Mouse (Mus musculus) lung, embryonic 15.5 days (tissue): ENCODE data around the gene Dock10. TPM values are rescaled to one million over a fixed set of nuclear protein-coding genes. Genes with fewer than 3 reads are reported as not detected.
"Not testable (repeated sequence)": the region's sequence is repeated elsewhere in the genome, so short reads cannot be mapped to it uniquely, and the experiment has no call there.

Source experiments
- ATAC-seq: fragments of 200-750 bp; cut with Nextera tagmentation; 2 replicates; pipeline ENCODE4 v1.8.0; 2017; ENCODE audit warnings: moderate number of reproducible peaks, borderline replicate concordance; ENCODE audit not compliant: low FRiP score, low TSS enrichment; ENCODE audit errors: extremely low read depth
- H3K27ac ChIP-seq: fragments of 300-500 bp; sonication (generic); 2 replicates; pipeline ENCODE4 v1.5.1; 2015; ENCODE audit warnings: moderate library complexity, mild to moderate bottlenecking, inconsistent platforms
- H3K27me3 ChIP-seq: fragments of 300-500 bp; sonication (generic); 2 replicates; pipeline ENCODE4 v1.6.1; 2015; ENCODE audit warnings: inconsistent platforms
- H3K36me3 ChIP-seq: fragments of 300-500 bp; sonication (generic); 2 replicates; pipeline ENCODE4 v1.6.1; 2015; ENCODE audit warnings: inconsistent platforms
- H3K4me1 ChIP-seq: fragments of 300-500 bp; sonication (generic); 2 replicates; pipeline ENCODE4 v1.6.1; 2015; ENCODE audit warnings: inconsistent platforms
- H3K4me2 ChIP-seq: fragments of 300-500 bp; sonication (generic); 2 replicates; pipeline ENCODE4 v1.6.1; 2015; ENCODE audit warnings: inconsistent platforms, mild to moderate bottlenecking, moderate library complexity
- H3K4me3 ChIP-seq: fragments of 300-500 bp; sonication (generic); 2 replicates; pipeline ENCODE4 v1.5.1; 2015; ENCODE audit warnings: mild to moderate bottlenecking, inconsistent platforms
- H3K9ac ChIP-seq: fragments of 300-500 bp; sonication (generic); 2 replicates; pipeline ENCODE4 v1.6.1; 2015; ENCODE audit warnings: inconsistent platforms
- H3K9me3 ChIP-seq: fragments of 300-500 bp; sonication (generic); 2 replicates; pipeline ENCODE4 v1.6.1; 2016; ENCODE audit warnings: inconsistent platforms
- WGBS: fragments of 180-500 bp; shearing (Covaris S2); methylation state at CpG from one replicate; pipeline ENCODE4 v1.1.7; 2015; 5-methylcytosine and 5-hydroxymethylcytosine counted together
- polyA plus RNA-seq: library from polyadenylated mRNA; unstranded; fragments of >200 nt; fragmentation: Nextera tagmentation; extraction: Ambion mirVana; gene quantifications from 2 replicates; pipeline ENCODE4 v1.2.1, GENCODE M21; 2015

Gene Dock10
- polyA plus RNA-seq, 1 experiment from 2014 or later: 5.4 TPM

GRCm38 (mm10) chr1:80755296-80756059 lies 2.8 kb downstream of the Dock10 start:
- no peak for ATAC-seq
- 76% methylated on average over 7 of the region's 7 CpGs for WGBS

GRCm38 (mm10) chr1:80749122-80749521 lies 9.2 kb downstream of the Dock10 start:
- H3K27ac ChIP-seq, H3K27me3 ChIP-seq, H3K4me2 ChIP-seq, H3K9ac ChIP-seq, H3K36me3 ChIP-seq, H3K9me3 ChIP-seq, H3K4me1 ChIP-seq, H3K4me3 ChIP-seq, ATAC-seq: not testable (repeated sequence)
- WGBS: 88% methylated on average over 2 of the region's 2 CpGs

More at GRCm38 (mm10) chr1:80755296-80756059, 2.8 kb downstream of the Dock10 start:
- Histone ChIP-seq H3K27me3 (peaks cover 38% of the 10 kb centered on the region), H3K4me1 (peaks cover 15% of the 10 kb centered on the region), H3K27ac (no peak overlapping the region), H3K9ac (no peak overlapping the region), H3K4me3 (no peak overlapping the region), H3K4me2 (no peak overlapping the region), H3K36me3 (no peaks in the 10 kb centered on the region), H3K9me3 (no peaks in the 10 kb centered on the region)

- H3K27me3 ChIP-seq: no peaks in the 10 kb centered on the region
- no peak overlapping the region for H3K4me3 ChIP-seq
- no peaks in the 10 kb centered on the region for H3K36me3 ChIP-seq
- no peak overlapping the region for H3K9ac ChIP-seq
- H3K4me2 ChIP-seq: no peak overlapping the region
- 46% methylated on average over 2 of the region's 2 CpGs for WGBS
- no peaks in the 10 kb centered on the region for H3K4me1 ChIP-seq
- no peak for ATAC-seq
- no peaks in the 10 kb centered on the region for H3K9me3 ChIP-seq
- no peak overlapping the region for H3K27ac ChIP-seq
These were observed 11.4 kb downstream of the Dock10 start for GRCm38 (mm10) chr1:80746691-80747463.

DNA sequence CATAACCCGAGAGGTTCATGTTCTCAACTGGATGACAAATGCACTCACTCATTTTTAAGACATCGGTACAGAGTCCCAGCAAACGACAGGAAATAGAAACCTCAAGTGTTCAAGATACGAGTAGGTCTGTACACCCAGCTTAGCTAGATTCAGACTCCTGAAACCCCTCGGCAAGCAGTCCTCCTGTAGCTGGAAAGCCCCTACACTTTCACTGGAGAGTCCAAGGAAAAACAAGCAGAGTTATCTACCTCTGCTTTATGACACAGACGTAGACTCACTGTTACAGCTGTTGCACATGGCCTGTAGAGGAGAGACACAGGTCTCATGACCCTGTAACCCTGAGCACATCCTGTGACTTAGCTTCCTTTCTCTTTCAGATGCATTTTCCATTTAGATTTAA lies 12.1 kb downstream of the Dock10 start:
- Histone ChIP-seq H3K36me3 (no peaks in the 10 kb centered on the region), H3K27ac (no peak overlapping the region), H3K27me3 (no peaks in the 10 kb centered on the region), H3K4me2 (no peak overlapping the region), H3K4me3 (no peak overlapping the region), H3K9ac (no peak overlapping the region), H3K4me1 (no peaks in the 10 kb centered on the region), H3K9me3 (no peaks in the 10 kb centered on the region)
- 66% methylated on average over 6 of the region's 6 CpGs for WGBS
- no peak for ATAC-seq

- Histone ChIP-seq H3K9me3 (no peaks in the 10 kb centered on the region), H3K4me1 (no peaks in the 10 kb centered on the region), H3K27me3 (no peaks in the 10 kb centered on the region), H3K4me3 (no peak overlapping the region), H3K36me3 (no peaks in the 10 kb centered on the region), H3K27ac (no peak overlapping the region), H3K4me2 (no peak overlapping the region), H3K9ac (no peak overlapping the region)
- no peak for ATAC-seq
- 41% methylated on average over 1 of the region's 1 CpGs for WGBS
These were observed 18.9 kb downstream of the Dock10 start for GRCm38 (mm10) chr1:80739472-80739871.

- H3K9ac ChIP-seq: no peak overlapping the region
- no peaks in the 10 kb centered on the region for H3K9me3 ChIP-seq
- no peaks in the 10 kb centered on the region for H3K4me1 ChIP-seq
- H3K27me3 ChIP-seq: no peaks in the 10 kb centered on the region
- H3K27ac ChIP-seq: no peak overlapping the region
- ATAC-seq: no peak
- WGBS: 63% methylated on average over 5 of the region's 5 CpGs
- no peak overlapping the region for H3K4me3 ChIP-seq
- no peaks in the 10 kb centered on the region for H3K36me3 ChIP-seq
- no peak overlapping the region for H3K4me2 ChIP-seq
These were observed 20.4 kb downstream of the Dock10 start for GRCm38 (mm10) chr1:80737812-80738391.

- Histone ChIP-seq H3K4me1 (no peaks in the 10 kb centered on the region), H3K4me3 (no peak overlapping the region), H3K9me3 (no peaks in the 10 kb centered on the region), H3K4me2 (no peak overlapping the region), H3K27ac (no peak overlapping the region), H3K36me3 (no peaks in the 10 kb centered on the region), H3K9ac (no peak overlapping the region), H3K27me3 (no peaks in the 10 kb centered on the region)
- 84% methylated on average over 5 of the region's 5 CpGs for WGBS
- ATAC-seq: no peak
These were observed 27.7 kb downstream of the Dock10 start for GRCm38 (mm10) chr1:80730582-80730981.

GRCm38 (mm10) chr1:80730174-80730573 lies 28.2 kb downstream of the Dock10 start:
- Histone ChIP-seq H3K4me2 (no peak overlapping the region), H3K9me3 (no peaks in the 10 kb centered on the region), H3K36me3 (no peaks in the 10 kb centered on the region), H3K27me3 (no peaks in the 10 kb centered on the region), H3K9ac (no peak overlapping the region), H3K4me3 (no peak overlapping the region), H3K27ac (no peak overlapping the region), H3K4me1 (no peaks in the 10 kb centered on the region)
- ATAC-seq: no peak
- 86% methylated on average over 4 of the region's 4 CpGs for WGBS

DNA sequence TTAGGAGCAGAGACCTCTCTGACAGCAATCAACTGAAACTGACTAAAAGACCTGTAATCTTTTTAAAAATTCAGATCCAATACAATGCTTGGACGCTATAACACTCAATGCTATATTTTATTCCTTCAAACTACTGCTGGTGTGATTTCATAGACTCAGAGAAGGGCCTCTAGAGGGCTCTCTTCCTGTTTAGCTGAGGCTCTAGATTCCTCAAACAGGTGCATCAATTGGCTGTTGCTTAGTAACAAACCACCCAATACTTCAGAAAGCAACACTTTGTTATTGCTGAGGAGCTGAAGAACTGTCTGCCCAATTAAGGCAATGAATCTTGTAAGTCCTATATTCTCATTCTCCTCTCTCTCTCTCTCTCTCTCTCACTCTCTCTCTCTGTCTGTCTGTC lies 30.1 kb downstream of the Dock10 start:
- H3K27ac ChIP-seq: no peak overlapping the region
- no peak overlapping the region for H3K4me3 ChIP-seq
- no peaks in the 10 kb centered on the region for H3K9me3 ChIP-seq
- H3K27me3 ChIP-seq: no peaks in the 10 kb centered on the region
- WGBS: 68% methylated on average over 1 of the region's 1 CpGs
- no peak overlapping the region for H3K9ac ChIP-seq
- no peaks in the 10 kb centered on the region for H3K4me1 ChIP-seq
- no peak for ATAC-seq
- no peak overlapping the region for H3K4me2 ChIP-seq
- no peaks in the 10 kb centered on the region for H3K36me3 ChIP-seq

- 74% methylated on average over 4 of the region's 4 CpGs for WGBS
- H3K4me1 ChIP-seq: no peaks in the 10 kb centered on the region
- ATAC-seq: no peak
- H3K27me3 ChIP-seq: no peaks in the 10 kb centered on the region
- H3K9ac ChIP-seq: no peak overlapping the region
- H3K9me3 ChIP-seq: no peaks in the 10 kb centered on the region
- no peak overlapping the region for H3K4me3 ChIP-seq
- no peak overlapping the region for H3K27ac ChIP-seq
- no peak overlapping the region for H3K4me2 ChIP-seq
- no peaks in the 10 kb centered on the region for H3K36me3 ChIP-seq
These were observed 30.9 kb downstream of the Dock10 start for GRCm38 (mm10) chr1:80727403-80727802.

- 22% methylated on average over 4 of the region's 4 CpGs for WGBS
- H3K36me3 ChIP-seq: no peaks in the 10 kb centered on the region
- no peaks in the 10 kb centered on the region for H3K9me3 ChIP-seq
- no peak overlapping the region for H3K4me3 ChIP-seq
- H3K27ac ChIP-seq: no peak overlapping the region
- H3K9ac ChIP-seq: no peak overlapping the region
- 0 out of 2 replicates have a peak, but pooled peaks cover 4% of the 10 kb centered on the region for H3K4me1 ChIP-seq
- no peak overlapping the region for H3K4me2 ChIP-seq
- H3K27me3 ChIP-seq: no peaks in the 10 kb centered on the region
- no peak for ATAC-seq
These were observed 35.7 kb downstream of the Dock10 start for GRCm38 (mm10) chr1:80722647-80723046.

DNA sequence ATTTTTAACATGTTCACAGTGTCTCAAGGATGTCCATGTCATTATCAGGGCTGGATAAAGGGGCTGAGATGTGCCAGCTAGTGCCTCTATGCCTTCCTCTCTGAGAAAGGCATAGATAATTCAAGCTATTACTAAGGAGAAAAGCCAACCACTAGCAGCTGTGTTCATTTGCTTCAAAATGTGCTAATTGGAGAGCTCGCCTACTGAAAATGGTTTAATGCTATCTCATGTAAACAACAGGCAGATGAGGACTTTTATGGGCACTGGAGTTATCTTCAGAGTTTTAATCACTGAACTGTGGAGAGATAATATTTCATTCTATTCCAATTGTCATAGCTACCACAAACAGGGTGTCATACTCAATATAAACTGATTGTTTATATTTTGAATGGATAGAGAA lies 36.3 kb downstream of the Dock10 start:
- Histone ChIP-seq H3K27me3 (no peaks in the 10 kb centered on the region), H3K4me2 (no peak overlapping the region), H3K36me3 (no peaks in the 10 kb centered on the region), H3K4me3 (no peak overlapping the region), H3K9ac (no peak overlapping the region), H3K4me1 (0 out of 2 replicates have a peak, but pooled peaks cover 4% of the 10 kb centered on the region), H3K27ac (no peak overlapping the region), H3K9me3 (no peaks in the 10 kb centered on the region)
- ATAC-seq: no peak
- 74% methylated on average over 1 of the region's 1 CpGs for WGBS
